Mouse (Mus musculus) WW6 (cell line): ENCODE data around the gene Scn5a.

Experiments
- DNase-seq: peaks from one replicate; pipeline ENCODE4 v3.0.0-alpha.2; 2013; ENCODE audit warnings: low read depth, low spot score

The Scn5a gene

GRCm38 (mm10) chr9:119504981-119505658, 73.7 kb downstream of the Scn5a start:
- DNase-seq, result peak; percentile 16

GRCm38 (mm10) chr9:119503613-119504012, 75.2 kb downstream of the Scn5a start:
- no peak for DNase-seq

DNA sequence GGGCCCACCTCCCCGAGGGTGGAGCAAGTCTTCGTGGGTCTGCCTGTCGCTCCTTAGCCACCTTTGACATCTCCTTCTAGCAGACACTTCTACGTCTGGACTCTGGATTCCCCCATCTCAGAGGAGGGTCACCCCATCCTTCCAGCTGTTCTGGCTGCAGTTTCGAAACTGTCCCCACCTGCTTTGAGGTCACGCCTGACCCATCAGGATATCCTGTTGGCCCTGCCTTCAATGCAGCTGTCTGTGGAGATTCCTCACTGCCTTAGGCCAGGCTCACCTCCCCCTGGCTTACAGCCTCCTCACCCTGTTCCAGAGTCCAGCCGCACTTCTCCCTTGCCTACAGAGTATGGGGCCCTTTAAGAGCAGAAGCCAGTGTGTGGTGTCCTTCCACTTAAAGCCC, 79.9 kb downstream of the Scn5a start:
- no peak for DNase-seq

DNA sequence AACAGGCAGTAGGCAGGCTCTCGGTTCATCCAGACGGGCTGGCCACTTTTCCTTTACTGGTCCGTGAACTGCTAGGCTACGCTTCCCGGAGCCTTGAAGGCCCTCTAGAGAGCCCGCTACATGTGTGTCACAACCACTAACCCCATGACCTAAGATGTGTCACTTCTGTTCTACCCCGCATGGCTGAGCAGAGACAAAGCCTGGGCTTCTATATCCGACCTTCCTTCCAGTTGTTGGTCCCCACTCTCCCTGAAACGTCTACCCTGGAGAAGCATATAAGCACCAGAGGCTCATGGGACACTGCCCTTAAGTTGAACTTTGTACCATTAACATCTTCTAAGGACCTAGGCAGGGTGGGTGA, 80.6 kb downstream of the Scn5a start:
- no peak for DNase-seq

GRCm38 (mm10) chr9:119497546-119498246, 81.1 kb downstream of the Scn5a start:
- no peak for DNase-seq

GRCm38 (mm10) chr9:119496960-119497359, 81.9 kb downstream of the Scn5a start:
- DNase-seq, result no peak

GRCm38 (mm10) chr9:119496354-119496753, 82.5 kb downstream of the Scn5a start:
- DNase-seq, result no peak

GRCm38 (mm10) chr9:119484868-119485267, 93.9 kb downstream of the Scn5a start:
- no peak for DNase-seq

- no peak for DNase-seq
Measured at GRCm38 (mm10) chr9:119484420-119484819, 94.4 kb downstream of the Scn5a start.

DNA sequence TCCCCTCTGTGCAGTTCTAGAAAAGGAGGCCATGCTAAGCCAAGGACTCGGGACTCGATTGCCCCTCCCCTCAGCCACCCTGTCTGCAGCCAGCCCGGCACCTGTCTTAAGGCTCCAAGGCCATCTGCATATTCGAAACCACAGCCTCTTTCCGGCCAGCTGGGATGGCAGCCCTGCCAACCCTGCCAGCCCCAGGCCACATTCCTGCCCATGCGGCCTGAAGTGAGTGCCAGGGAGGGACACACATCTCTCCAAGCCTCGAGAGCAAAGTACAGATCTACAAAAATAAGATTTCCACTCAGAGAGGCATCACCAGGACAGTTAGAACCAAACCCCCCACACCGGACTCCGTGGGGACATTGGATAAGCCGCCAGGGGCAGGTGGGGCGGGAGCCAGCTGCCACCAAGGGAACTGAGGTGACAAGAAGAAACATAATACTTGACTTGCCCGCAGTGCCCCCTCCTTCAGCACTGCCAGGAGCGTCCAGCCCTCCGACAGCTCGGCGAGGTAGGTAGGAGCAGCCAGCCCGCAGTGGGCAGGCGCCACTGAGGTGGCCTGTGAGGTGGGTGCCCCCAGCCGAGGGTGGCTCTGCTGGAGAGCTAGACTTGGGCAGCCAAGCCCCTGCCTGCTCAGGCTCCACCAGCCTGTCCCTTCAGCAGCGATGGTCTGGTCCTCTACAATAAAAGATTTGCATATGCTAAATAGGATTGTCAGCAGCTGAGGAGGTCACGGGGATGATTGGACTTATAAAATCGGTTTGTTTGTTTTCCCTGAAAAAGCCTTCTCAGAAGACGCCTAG, 95.1 kb downstream of the Scn5a start:
- no peak for DNase-seq

GRCm38 (mm10) chr9:119481612-119482011, 97.2 kb downstream of the Scn5a start:
- DNase-seq, result no peak

- DNase-seq, result no peak
Measured at GRCm38 (mm10) chr9:119479297-119479696, 99.5 kb downstream of the Scn5a start.

DNA sequence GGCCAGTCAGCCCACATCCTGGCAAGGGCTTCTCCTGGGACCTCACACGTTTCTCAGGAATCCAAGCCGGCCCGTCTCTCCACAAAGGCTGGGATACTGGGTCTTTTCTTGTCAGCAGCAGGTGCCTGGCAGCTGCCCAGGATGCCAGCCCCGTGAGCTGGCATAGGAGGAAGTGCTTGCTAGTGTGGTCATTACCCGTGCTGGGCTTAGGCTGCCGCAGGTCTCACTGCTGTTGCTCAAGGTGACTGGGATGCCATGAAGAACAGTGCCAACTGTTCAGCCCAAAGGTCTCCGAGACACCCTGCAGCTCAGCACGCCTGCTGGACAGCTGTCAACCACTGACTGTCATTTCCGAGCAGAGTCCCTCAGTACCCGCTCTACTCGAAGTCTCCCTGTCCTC, 100.5 kb downstream of the Scn5a start:
- no peak for DNase-seq

DNA sequence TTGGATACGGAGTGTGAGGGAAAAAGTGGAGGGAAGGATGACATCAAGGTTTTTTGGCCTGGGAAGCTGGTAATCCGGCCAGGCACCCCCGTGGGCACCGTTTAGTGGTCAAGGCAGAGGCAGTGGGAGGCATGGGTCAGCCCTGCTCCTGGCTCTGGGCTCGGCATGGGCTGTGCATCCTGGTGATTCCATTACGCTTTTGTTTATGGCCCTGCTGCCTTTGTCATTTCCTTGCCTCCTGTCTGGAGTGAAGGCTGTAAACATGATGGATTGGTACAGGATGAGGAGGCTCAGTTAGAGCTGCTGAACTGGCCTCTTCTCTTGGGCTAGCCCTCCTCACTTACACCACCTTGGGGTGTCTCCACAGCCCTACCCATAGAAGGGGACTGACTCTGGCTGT, 101.1 kb downstream of the Scn5a start:
- no peak for DNase-seq

- no peak for DNase-seq
Measured at GRCm38 (mm10) chr9:119474717-119475611, 103.9 kb downstream of the Scn5a start.

DNA sequence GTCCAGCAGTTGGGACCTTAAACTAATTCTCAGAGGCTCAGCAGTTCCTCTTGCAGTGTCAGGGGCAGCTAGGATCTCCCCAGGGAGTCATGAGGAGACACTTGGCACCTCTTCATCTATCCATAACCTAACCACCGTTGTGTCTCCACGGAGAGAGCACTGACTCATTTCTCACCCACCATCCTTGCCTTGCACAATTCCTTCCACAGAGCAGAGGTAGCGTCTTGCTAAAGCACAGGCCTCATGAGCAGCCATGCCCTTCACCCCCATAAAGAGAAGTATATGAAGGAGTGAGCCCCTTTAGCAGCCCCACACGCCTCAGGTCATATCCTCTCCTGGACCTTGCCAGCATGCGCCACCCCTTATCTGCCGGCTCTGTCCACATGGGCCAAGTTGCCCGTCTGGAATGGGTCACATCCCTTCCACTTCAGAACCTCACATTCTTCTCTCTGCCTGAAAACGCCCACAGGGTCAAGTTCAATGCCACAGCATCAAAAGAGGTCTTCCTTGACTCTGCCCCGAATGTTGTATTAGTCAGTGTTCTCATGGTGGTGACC, 105.1 kb downstream of the Scn5a start:
- no peak for DNase-seq

DNA sequence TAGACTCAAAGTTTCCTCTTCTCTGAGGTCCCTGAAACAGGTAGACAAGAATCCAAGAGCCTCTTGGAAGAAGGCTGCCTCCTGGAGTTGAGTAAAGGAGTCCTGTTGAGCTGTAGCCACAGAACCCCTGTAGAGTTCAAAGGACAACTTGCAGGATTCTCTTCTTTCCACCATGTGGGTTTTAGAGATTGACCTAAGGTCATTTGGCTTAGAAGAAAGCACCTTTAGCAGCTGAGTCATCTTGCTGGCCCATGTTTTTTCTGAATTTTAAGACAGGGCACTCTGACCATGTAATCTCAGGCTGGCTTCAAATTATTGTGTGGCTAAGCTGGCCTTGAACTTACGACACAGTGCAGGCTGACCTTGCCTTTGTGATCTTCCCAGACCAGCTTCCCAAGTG, 105.8 kb downstream of the Scn5a start:
- DNase-seq, result no peak

DNA sequence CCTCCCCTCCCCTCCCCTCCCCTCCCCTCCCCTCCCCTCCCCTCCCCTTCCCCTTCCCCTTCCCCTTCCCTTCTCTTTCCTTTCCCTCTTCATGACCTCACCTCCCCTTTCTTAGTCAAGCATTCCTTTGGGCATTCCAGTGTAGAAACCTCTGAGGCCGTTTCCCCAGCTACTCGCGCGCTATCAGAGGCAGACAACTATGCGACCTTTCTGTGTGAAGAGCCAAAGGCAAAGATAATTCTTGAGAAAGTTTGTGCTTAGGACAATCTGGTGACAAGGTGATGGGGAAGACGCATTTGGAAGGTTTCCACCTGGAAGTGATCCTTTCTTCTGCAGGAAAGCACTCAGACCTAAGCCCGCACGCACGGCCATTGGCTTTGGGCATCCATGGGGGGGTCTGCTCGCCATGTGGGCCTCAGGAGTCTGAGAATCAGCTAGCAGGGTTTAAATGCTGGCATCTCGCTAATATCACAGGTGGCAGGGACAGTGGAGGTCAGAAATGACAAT, 106.4 kb downstream of the Scn5a start:
- DNase-seq, result no peak

- no peak for DNase-seq
Measured at GRCm38 (mm10) chr9:119469691-119470353, 109.0 kb downstream of the Scn5a start.

- DNase-seq, result no peak
Measured at GRCm38 (mm10) chr9:119465595-119465994, 113.2 kb downstream of the Scn5a start.

- no peak for DNase-seq
Measured at GRCm38 (mm10) chr9:119465056-119465455, 113.8 kb downstream of the Scn5a start.
